Mouse (Mus musculus) kidney, postnatal 36 days (tissue): ENCODE measurements at regions not wholly inside any gene's neighbourhood (a gene's known extent, or its start where the extent isn't known, plus 50 kb on each side); places are given as distances from the start of the nearest gene placed in this dataset.

Experiments used
- DNase-seq, 2 experiments: peaks; one replicate each; pipeline ENCODE4 v3.0.0; 2021 to 2022; ENCODE audit warnings: mixed read lengths in 2 of 2

DNA sequence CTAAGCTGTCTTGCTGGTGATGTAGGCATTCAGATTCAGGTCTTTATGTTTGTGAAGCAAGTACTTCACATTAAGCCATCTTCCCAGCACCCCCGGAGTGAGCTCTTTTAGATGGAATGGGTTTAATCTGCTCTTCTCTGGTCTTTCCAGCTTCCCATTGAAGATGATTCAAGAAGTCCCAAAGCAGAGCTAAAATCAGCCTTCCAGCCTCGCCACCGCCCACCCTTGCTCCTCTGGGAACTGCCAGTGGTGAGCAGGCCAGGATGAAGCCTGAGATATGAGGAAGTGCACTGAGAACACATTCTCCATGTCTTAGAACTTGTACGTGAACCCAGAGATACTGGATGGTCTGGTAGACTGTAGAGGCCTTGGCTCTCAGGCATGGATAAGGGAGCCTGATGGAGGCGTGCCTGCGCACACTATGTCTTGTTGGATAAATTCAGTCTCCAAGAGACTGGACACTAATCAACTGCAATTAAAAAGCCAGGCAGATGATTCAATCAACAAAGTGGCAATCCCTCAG is 51.3 kb upstream of the Mrtfb start:
- no peak for DNase-seq

DNA sequence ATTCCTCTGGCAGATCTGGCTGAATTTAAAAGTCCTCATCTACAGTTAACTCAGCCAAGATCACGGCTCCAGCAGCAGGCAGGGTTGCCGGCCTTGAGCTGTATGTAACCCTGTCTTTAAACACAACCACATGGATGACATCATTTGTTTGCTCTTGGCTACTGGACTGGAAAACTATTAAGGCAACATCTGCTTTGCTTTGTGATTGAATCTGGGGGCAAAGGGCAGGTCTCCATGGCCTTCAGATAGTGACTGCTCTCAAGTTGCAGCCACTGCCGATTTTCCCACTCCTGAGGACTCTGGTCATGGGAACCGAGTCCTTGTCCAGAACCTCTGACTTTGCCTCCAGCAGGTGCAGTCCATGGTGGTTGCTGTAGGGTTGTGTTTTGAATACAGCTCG is 50.4 kb upstream of the Mrtfb start:
- DNase-seq, result peak; percentile 63 to 73
